Mouse (Mus musculus) Patski (cell line): ENCODE measurements around the gene Kif15. TPM values are rescaled to one million over a fixed set of nuclear protein-coding genes. Genes with fewer than 3 reads are reported as not detected.

ENCODE experiments used
- ATAC-seq: fragments of 100-300 bp; one replicate; pipeline ENCODE4 v1.8.0; 2021
- CTCF ChIA-PET: fragments of 350-600 bp; sonication (Branson Sonifier 250); formaldehyde crosslinking; loops from one replicate; lab custom pipeline; 2022; ENCODE audit warnings: inconsistent platforms; lab: Charles Lee
- POLR2A ChIA-PET: fragments of 350-600 bp; sonication (Branson Sonifier 250); formaldehyde crosslinking; loops from one replicate; lab custom pipeline; 2022; ENCODE audit warnings: antibody characterized with exemption, inconsistent platforms; lab: Charles Lee
- DNase-seq: peaks from one replicate; pipeline ENCODE4 v3.0.0-alpha.2; 2011; ENCODE audit warnings: low read depth, low spot score
- H3K27me3 ChIP-seq: fragments of 371-371 bp; one replicate; pipeline ENCODE4 v1.5.1; 2021
- CTCF ChIP-seq: fragments of 100-300 bp; IDR thresholded peaks from one replicate; pipeline ENCODE4 v1.5.1; 2021
- in situ Hi-C: fragments of 300-500 bp; cut with MboI; formaldehyde crosslinking; loops from 3 replicates; pipeline ENCODE4 v1.11.1; 2018; ENCODE audit warnings: low pct_unique_long_range_greater_than_20kb, mixed read lengths
- polyA plus RNA-seq: library from polyadenylated mRNA; unstranded; gene quantifications from one replicate; pipeline ENCODE4 v1.2.3, GENCODE M21; 2021

The Kif15 gene
- polyA plus RNA-seq, 1 experiment from 2014 or later = 14.0 TPM

- POLR2A ChIA-PET = no interaction called here
- no peaks in the 10 kb centered on the region for H3K27me3 ChIP-seq
- in situ Hi-C loops = no loop called here
- ATAC-seq = no peak
- CTCF ChIA-PET = interaction anchor here (1.0 kb wide), 1 partner anchor 13 kb away, joined by 3 read pairs; no protein-coding TSS in a partner anchor
- DNase-seq = no peak
- peak; percentile 61 for TF ChIP-seq CTCF
These were observed 55.2 kb downstream of the Kif15 start for GRCm38 (mm10) chr9:123006071-123006470.

DNA sequence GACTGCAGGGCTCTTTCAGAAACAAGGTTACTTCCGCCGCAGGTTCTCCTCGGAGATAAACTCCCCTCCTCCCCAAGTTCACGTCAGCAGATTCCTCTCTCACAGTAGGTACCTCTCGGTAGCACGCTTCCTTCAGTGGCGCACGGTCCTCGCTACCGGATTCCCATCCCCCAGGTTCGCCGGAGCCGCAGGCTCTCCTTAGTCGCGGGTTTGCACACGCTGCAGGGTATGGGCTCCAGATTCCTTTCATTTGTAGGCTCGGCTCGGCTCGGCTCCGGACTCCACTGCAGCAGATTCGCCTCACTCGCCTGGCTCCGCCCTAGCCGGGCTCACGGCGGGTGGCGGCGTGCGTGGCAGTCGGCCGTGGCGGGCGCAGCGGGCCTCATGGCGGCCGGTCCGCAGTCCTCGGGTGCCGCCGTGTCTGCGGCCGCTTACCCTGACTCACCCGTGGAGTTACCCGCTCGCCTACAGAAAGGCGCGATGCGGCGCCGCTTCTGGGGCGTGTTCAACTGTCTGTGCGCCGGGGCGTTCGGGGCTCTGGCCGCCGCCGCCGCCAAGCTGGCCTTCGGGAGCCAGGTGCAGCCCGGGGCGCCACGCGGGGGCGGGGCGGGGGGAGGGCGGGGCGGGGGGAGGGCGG is 70.3 kb downstream of the Kif15 start, which contains the start of gene Tmem42:
Gene Tmem42, plus strand, starts transcription at position 332 of the 637 bp plus-strand sequence.
- TF ChIP-seq CTCF = no peak
- peak; percentile 35 for DNase-seq
- peak; percentile 92 for ATAC-seq
- ChIA-PET POLR2A (interaction anchor here (0.9 kb wide), 1 partner anchor 16 kb away, joined by 3 read pairs; no protein-coding TSS in a partner anchor), CTCF (no interaction called here)
- in situ Hi-C loops = loop anchor here (5.0 kb wide), 1 partner anchor 91 kb away; the partner anchor contains the start of genes Exosc7 and Zdhhc3
- H3K27me3 ChIP-seq = no peaks in the 10 kb centered on the region

DNA sequence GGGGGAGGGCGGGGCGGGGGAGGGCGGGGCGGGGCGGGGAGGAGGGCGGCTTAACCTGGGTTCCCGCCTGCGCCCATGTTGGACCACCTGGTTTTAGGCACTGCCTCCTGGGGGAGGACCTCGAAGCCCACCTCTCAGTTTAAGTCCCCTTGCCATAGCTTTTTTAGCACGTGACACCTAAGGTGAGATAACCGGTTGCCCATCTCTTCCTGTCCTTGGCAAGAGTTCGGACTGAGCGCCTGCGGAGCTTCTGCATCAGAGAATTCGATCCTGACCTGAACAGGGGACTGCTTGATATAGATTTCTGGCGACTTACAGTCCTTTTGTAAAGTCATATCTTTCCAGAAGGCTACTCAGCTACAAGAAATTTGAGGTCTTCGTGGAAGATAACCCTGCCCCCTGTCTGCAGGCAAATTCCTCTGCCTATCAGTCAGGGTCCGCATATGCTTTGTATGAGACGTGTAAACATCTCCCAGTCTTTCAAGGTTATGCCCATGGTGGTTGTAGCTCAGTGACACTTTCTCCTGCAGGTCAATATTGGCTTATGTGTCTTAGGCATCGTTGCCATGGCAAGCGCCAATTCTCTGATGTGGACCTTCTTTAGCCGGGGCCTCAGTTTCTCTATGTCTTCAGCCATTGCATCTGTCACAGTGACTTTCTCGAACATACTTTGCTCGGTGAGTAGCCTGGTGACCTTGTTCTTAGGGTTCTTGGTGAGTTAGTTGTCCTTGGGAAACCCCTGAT is 71.0 kb downstream of the Kif15 start:
- no peak for TF ChIP-seq CTCF
- DNase-seq = no peak
- CTCF ChIA-PET = interaction anchor here (0.8 to 2.8 kb wide), 2 partner anchors 16 to 64 kb away, joined by 3 to 7 read pairs; no protein-coding TSS in a partner anchor
- POLR2A ChIA-PET = interaction anchor here (0.5 to 0.9 kb wide), 3 partner anchors 17 to 428 kb away, joined by 3 to 4 read pairs (median 4); no protein-coding TSS in a partner anchor
- no peak for ATAC-seq
- H3K27me3 ChIP-seq = no peaks in the 10 kb centered on the region
- in situ Hi-C loops = loop anchor here (5.0 kb wide), 1 partner anchor 90 kb away; the partner anchor contains the start of genes Exosc7 and Zdhhc3

GRCm38 (mm10) chr9:123024201-123024600 is 73.4 kb downstream of the Kif15 start:
- H3K27me3 ChIP-seq = no peaks in the 10 kb centered on the region
- CTCF ChIA-PET = interaction anchor here (2.8 kb wide), 1 partner anchor 14 kb away, joined by 7 read pairs; no protein-coding TSS in a partner anchor

GRCm38 (mm10) chr9:123031496-123032246 is 80.8 kb downstream of the Kif15 start:
- no peak for TF ChIP-seq CTCF
- in situ Hi-C loops = no loop called here
- peaks cover 3% of the 10 kb centered on the region for H3K27me3 ChIP-seq
- CTCF ChIA-PET = no interaction called here
- ATAC-seq (no peak), DNase-seq (no peak)
- POLR2A ChIA-PET = no interaction called here

More at GRCm38 (mm10) chr9:123024201-123024600, 73.4 kb downstream of the Kif15 start:
- no peak for TF ChIP-seq CTCF
- DNase-seq = peak; percentile 41
- POLR2A ChIA-PET = interaction anchor here (0.6 to 0.7 kb wide), 2 partner anchors 31 to 63 kb away, joined by 4 to 6 read pairs; no protein-coding TSS in a partner anchor
- peak; percentile 19 for ATAC-seq
- in situ Hi-C loops = loop anchor here (5.0 kb wide), 1 partner anchor 88 kb away; the partner anchor contains the start of genes Exosc7 and Zdhhc3

DNA sequence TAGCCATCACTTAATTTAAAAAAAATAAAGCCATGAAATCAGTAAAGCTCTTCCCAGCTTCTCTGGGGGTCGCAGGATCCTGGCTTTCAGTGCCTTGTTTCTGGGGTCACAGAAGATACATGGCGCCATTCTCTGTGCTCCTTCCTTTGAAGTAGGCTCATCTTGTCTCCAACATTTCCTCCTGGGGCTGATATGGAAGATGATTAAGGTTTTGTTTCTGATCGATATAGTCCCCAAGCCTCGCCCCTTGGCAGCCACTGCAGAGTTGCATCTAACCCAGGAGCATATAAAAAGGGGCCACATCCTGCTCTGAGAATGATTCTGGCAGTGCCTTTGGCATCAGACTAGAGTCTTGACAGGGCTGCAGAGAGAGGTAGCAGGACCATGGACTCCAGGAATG is 83.6 kb downstream of the Kif15 start, which contains the start of gene Tgm4:
Gene Tgm4, plus strand, starts transcription at position 301 of the 400 bp plus-strand sequence.
- ChIA-PET POLR2A (no interaction called here), CTCF (no interaction called here)
- peaks cover 3% of the 10 kb centered on the region for H3K27me3 ChIP-seq
- TF ChIP-seq CTCF = no peak
- in situ Hi-C loops = no loop called here
- ATAC-seq (no peak), DNase-seq (no peak)

DNA sequence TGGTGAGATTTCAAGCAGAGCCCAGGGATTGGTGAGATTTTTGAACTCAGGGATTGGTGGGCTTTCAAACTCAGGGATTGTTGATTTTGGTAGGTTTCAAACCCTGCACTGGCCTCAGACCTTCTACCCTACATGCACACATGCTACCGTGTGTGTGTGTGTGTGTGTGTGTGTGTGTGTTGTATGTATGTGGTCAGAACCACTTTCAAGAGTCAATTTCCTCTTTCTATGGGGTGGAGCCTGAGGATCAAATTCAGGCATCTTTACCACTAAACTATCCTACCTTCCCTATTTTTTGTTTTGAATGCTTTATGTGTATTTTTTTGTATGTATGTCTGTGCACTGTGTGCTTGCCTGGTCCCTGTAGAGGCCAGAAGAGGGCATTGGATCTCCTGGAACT is 96.8 kb downstream of the Kif15 start:
- TF ChIP-seq CTCF = no peak
- ATAC-seq = no peak
- in situ Hi-C loops = no loop called here
- POLR2A ChIA-PET = interaction anchor here (0.7 kb wide), 1 partner anchor 12 kb away, joined by 3 read pairs; no protein-coding TSS in a partner anchor
- no peak for DNase-seq
- CTCF ChIA-PET = no interaction called here
- peaks cover 4% of the 10 kb centered on the region for H3K27me3 ChIP-seq

- CTCF ChIA-PET = no interaction called here
- POLR2A ChIA-PET = interaction anchor here (1.1 kb wide), 1 partner anchor 10 kb away, joined by 3 read pairs; no protein-coding TSS in a partner anchor
- ATAC-seq (no peak), DNase-seq (no peak)
- in situ Hi-C loops = no loop called here
- peak; percentile 12 for TF ChIP-seq CTCF
- no peaks in the 10 kb centered on the region for H3K27me3 ChIP-seq
These were observed 108.0 kb downstream of the Kif15 start for GRCm38 (mm10) chr9:123058724-123059292.

GRCm38 (mm10) chr9:123060172-123060571 is 109.3 kb downstream of the Kif15 start:
- no peak for DNase-seq
- H3K27me3 ChIP-seq = no peaks in the 10 kb centered on the region
- no peak for ATAC-seq
- no peak for TF ChIP-seq CTCF
- POLR2A ChIA-PET = interaction anchor here (0.5 kb wide), 1 partner anchor 13 kb away, joined by 3 read pairs; no protein-coding TSS in a partner anchor
- CTCF ChIA-PET = no interaction called here
- in situ Hi-C loops = no loop called here

Other genes starting within 250 kb of the Kif15 start
- not detected for gene Topaz1, start 203.7 kb upstream of the Kif15 start, polyA plus RNA-seq
- 9.3 TPM for gene Tcaim, start 145.5 kb upstream of the Kif15 start, polyA plus RNA-seq
- gene Gm35549, start 107.0 kb upstream of the Kif15 start, polyA plus RNA-seq = 0.82 TPM
- 53.2 TPM for gene Zfp445, start 85.0 kb upstream of the Kif15 start, polyA plus RNA-seq
- 5.3 TPM for gene Zkscan7, start 65.4 kb upstream of the Kif15 start, polyA plus RNA-seq
- gene Zfp105, start 28.0 kb upstream of the Kif15 start, polyA plus RNA-seq = 3.2 TPM
- 18.6 TPM for gene 1110059G10Rik, start within 50 bp of the Kif15 start, polyA plus RNA-seq
- gene Tmem42, start 70.3 kb downstream of the Kif15 start, polyA plus RNA-seq = 8.2 TPM
- gene Tgm4, start 83.7 kb downstream of the Kif15 start, polyA plus RNA-seq = 0.74 TPM
- gene Zdhhc3, start 162.2 kb downstream of the Kif15 start, polyA plus RNA-seq = 48.3 TPM
- 53.2 TPM for gene Exosc7, start 162.2 kb downstream of the Kif15 start, polyA plus RNA-seq
- not detected for gene Clec3b, start 199.9 kb downstream of the Kif15 start, polyA plus RNA-seq